Mouse (Mus musculus) kidney, adult 2 months (tissue): ENCODE results near the gene Pds5a.

ENCODE experiments used
- CTCF ChIP-seq: fragments of 200-500 bp; conservative IDR thresholded peaks from 2 replicates; pipeline ENCODE4 v1.5.1; 2011; ENCODE audit warnings: low read depth, mild to moderate bottlenecking, control low read depth, low read length, moderate library complexity, mixed read lengths; ENCODE audit not compliant: insufficient read depth, insufficient read length
- POLR2A ChIP-seq: fragments of 200-500 bp; IDR thresholded peaks from one replicate; pipeline ENCODE4 v1.6.1; 2011; ENCODE audit warnings: low read depth, low read length, control low read depth

GRCm38 (mm10) chr5:65698759-65699136, 675 bp upstream of the Pds5a start:
- TF ChIP-seq CTCF (no peak), POLR2A (no peak)
